Mouse (Mus musculus) ES-Bruce4 (cell line): Measurements from ENCODE around the gene Pvr.

Source experiments
- CTCF ChIP-seq: IDR thresholded peaks from one replicate; pipeline ENCODE4 v1.8.1; 2011; ENCODE audit warnings: low read depth, low read length
- EP300 ChIP-seq: IDR thresholded peaks from 2 replicates; pipeline ENCODE4 v1.6.1; 2011; ENCODE audit warnings: low read depth, low read length; ENCODE audit not compliant: insufficient read depth
- POLR2A ChIP-seq: IDR thresholded peaks from one replicate; pipeline ENCODE4 v1.8.1; 2011; ENCODE audit warnings: low read length; ENCODE audit not compliant: insufficient read depth

DNA sequence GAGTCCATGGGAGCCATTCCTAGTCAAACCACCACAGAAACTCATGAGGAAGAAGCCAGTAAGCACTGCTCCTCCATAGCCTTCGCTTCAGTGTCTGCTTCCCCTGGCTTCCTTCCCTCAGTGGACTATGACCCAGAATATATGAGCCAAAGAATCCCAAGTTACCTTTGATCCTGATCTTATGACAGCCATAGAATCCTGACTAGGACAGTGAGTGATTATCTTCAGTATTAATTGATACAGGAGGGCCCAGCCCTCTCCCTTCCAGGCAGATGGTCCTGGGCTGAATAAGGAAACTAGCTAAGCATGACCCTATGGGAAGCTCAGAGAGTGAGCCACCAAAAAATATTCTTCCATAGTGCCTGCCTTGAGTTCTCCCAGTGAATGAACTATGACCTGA lies 41.5 kb upstream of the Pvr start:
- no peak for TF ChIP-seq CTCF
- no peak for TF ChIP-seq POLR2A
- no peak for TF ChIP-seq EP300
